Mouse (Mus musculus): ENCODE data around the gene Dyrk1b. TPM values are rescaled to one million over a fixed set of nuclear protein-coding genes. Genes with fewer than 3 reads are reported as not detected.
"Not testable (repeated sequence)": the region's sequence is repeated elsewhere in the genome, so short reads cannot be mapped to it uniquely, and the experiment has no call there.

The Dyrk1b gene
- polyA plus RNA-seq, 1 experiment from 2014 or later = 20.1 TPM

GRCm38 (mm10) chr7:28203207-28204108 is 24.2 kb downstream of the Dyrk1b start:
- Histone ChIP-seq H3K4me1 (ENCODE audit: control insufficient read depth, insufficient read depth, low read length) (no peaks in the 10 kb centered on the region), H3K4me3 (ENCODE audit: low read depth, low read length) (no peak overlapping the region), H3K36me3 (ENCODE audit: control insufficient read depth, insufficient read depth, low read length) (no peaks in the 10 kb centered on the region), H3K9ac (ENCODE audit: low read length) (no peak overlapping the region), H3K27me3 (ENCODE audit: control insufficient read depth, insufficient read depth, low read length) (no peaks in the 10 kb centered on the region), H3K27ac (replicated peaks; ENCODE audit: low read depth, low read length) (no peak overlapping the region), H3K9me3 (ENCODE audit: control insufficient read depth, low read length) (no peaks in the 10 kb centered on the region), H3K4me2 (ENCODE audit: low read depth, severe bottlenecking) (no peak overlapping the region)
- 62% methylated on average over 19 of the region's 19 CpGs for WGBS
- ATAC-seq (ENCODE audit: insufficient number of reproducible peaks, low FRiP score, low TSS enrichment, low read depth) (no peak; the same call in 1 of the 2 replicates), DNase-seq (ENCODE audit: low spot score) (peak; percentile 33)

GRCm38 (mm10) chr7:28206044-28206600 is 26.9 kb downstream of the Dyrk1b start:
- 58% methylated on average over 4 of the region's 4 CpGs for WGBS
- no peaks in the 10 kb centered on the region for H3K27me3 ChIP-seq (ENCODE audit: control insufficient read depth, insufficient read depth, low read length)
- DNase-seq (ENCODE audit: low spot score) (no peak), ATAC-seq (ENCODE audit: insufficient number of reproducible peaks, low FRiP score, low TSS enrichment, low read depth) (no peak)
- no peaks in the 10 kb centered on the region for H3K9me3 ChIP-seq (ENCODE audit: control insufficient read depth, low read length)
- no peak overlapping the region for H3K4me3 ChIP-seq (ENCODE audit: low read depth, low read length)
- no peaks in the 10 kb centered on the region for H3K4me1 ChIP-seq (ENCODE audit: control insufficient read depth, insufficient read depth, low read length)
- no peak overlapping the region for H3K9ac ChIP-seq (ENCODE audit: low read length)
- H3K36me3 ChIP-seq (ENCODE audit: control insufficient read depth, insufficient read depth, low read length) = no peaks in the 10 kb centered on the region
- no peak overlapping the region for H3K4me2 ChIP-seq (ENCODE audit: low read depth, severe bottlenecking)
- H3K27ac ChIP-seq (replicated peaks; ENCODE audit: low read depth, low read length) = no peak overlapping the region

- 0 out of 2 replicates have a peak overlapping the region, but pooled peaks have one; percentile 17 for H3K4me3 ChIP-seq (ENCODE audit: low read depth, low read length)
- no peaks in the 10 kb centered on the region for H3K9me3 ChIP-seq (ENCODE audit: control insufficient read depth, low read length)
- DNase-seq (ENCODE audit: low spot score) (no peak), ATAC-seq (ENCODE audit: insufficient number of reproducible peaks, low FRiP score, low TSS enrichment, low read depth) (no peak)
- H3K9ac ChIP-seq (ENCODE audit: low read length) = peak overlapping the region; percentile 38; the same call in 1 of the 2 replicates
- H3K4me2 ChIP-seq (ENCODE audit: low read depth, severe bottlenecking) = peak overlapping the region; percentile 45; the same call in 1 of the 2 replicates
- WGBS = 58% methylated on average over 12 of the region's 12 CpGs
- H3K27ac ChIP-seq (replicated peaks; ENCODE audit: low read depth, low read length) = no peak overlapping the region
- no peaks in the 10 kb centered on the region for H3K36me3 ChIP-seq (ENCODE audit: control insufficient read depth, insufficient read depth, low read length)
- no peaks in the 10 kb centered on the region for H3K4me1 ChIP-seq (ENCODE audit: control insufficient read depth, insufficient read depth, low read length)
- no peaks in the 10 kb centered on the region for H3K27me3 ChIP-seq (ENCODE audit: control insufficient read depth, insufficient read depth, low read length)
Measured at GRCm38 (mm10) chr7:28208396-28208987, 29.2 kb downstream of the Dyrk1b start.

- 55% methylated on average over 19 of the region's 19 CpGs for WGBS
- no peaks in the 10 kb centered on the region for H3K36me3 ChIP-seq (ENCODE audit: control insufficient read depth, insufficient read depth, low read length)
- 0 out of 2 replicates have a peak overlapping the region, but pooled peaks have one; percentile 17 for H3K4me3 ChIP-seq (ENCODE audit: low read depth, low read length)
- H3K9me3 ChIP-seq (ENCODE audit: control insufficient read depth, low read length) = no peaks in the 10 kb centered on the region
- no peak for ATAC-seq (ENCODE audit: insufficient number of reproducible peaks, low FRiP score, low TSS enrichment, low read depth)
- H3K9ac ChIP-seq (ENCODE audit: low read length) = peak overlapping the region; percentile 38; the same call in 1 of the 2 replicates
- peak; percentile 59 for DNase-seq (ENCODE audit: low spot score)
- H3K27ac ChIP-seq (replicated peaks; ENCODE audit: low read depth, low read length) = no peak overlapping the region
- peak overlapping the region; percentile 45; the same call in 1 of the 2 replicates for H3K4me2 ChIP-seq (ENCODE audit: low read depth, severe bottlenecking)
- H3K4me1 ChIP-seq (ENCODE audit: control insufficient read depth, insufficient read depth, low read length) = no peaks in the 10 kb centered on the region
- H3K27me3 ChIP-seq (ENCODE audit: control insufficient read depth, insufficient read depth, low read length) = no peaks in the 10 kb centered on the region
Measured at GRCm38 (mm10) chr7:28208988-28209508, 29.8 kb downstream of the Dyrk1b start.

GRCm38 (mm10) chr7:28210731-28211130 is 31.5 kb downstream of the Dyrk1b start:
- ATAC-seq (ENCODE audit: insufficient number of reproducible peaks, low FRiP score, low TSS enrichment, low read depth) = no peak
- H3K27me3 ChIP-seq (ENCODE audit: control insufficient read depth, insufficient read depth, low read length) = no peaks in the 10 kb centered on the region
- H3K27ac ChIP-seq (replicated peaks; ENCODE audit: low read depth, low read length) = no peak overlapping the region
- no peak overlapping the region for H3K4me2 ChIP-seq (ENCODE audit: low read depth, severe bottlenecking)
- no peaks in the 10 kb centered on the region for H3K4me1 ChIP-seq (ENCODE audit: control insufficient read depth, insufficient read depth, low read length)
- WGBS = 47% methylated on average over 5 of the region's 5 CpGs
- H3K36me3 ChIP-seq (ENCODE audit: control insufficient read depth, insufficient read depth, low read length) = no peaks in the 10 kb centered on the region
- no peak overlapping the region for H3K9ac ChIP-seq (ENCODE audit: low read length)
- H3K4me3 ChIP-seq (ENCODE audit: low read depth, low read length) = no peak overlapping the region
- DNase-seq (ENCODE audit: low spot score) = no peak
- no peaks in the 10 kb centered on the region for H3K9me3 ChIP-seq (ENCODE audit: control insufficient read depth, low read length)

GRCm38 (mm10) chr7:28214142-28214541 is 34.9 kb downstream of the Dyrk1b start:
- Histone ChIP-seq H3K4me3 (ENCODE audit: low read depth, low read length) (no peak overlapping the region), H3K9me3 (ENCODE audit: control insufficient read depth, low read length) (no peaks in the 10 kb centered on the region), H3K4me2 (ENCODE audit: low read depth, severe bottlenecking) (no peak overlapping the region), H3K27ac (replicated peaks; ENCODE audit: low read depth, low read length) (no peak overlapping the region), H3K36me3 (ENCODE audit: control insufficient read depth, insufficient read depth, low read length) (no peaks in the 10 kb centered on the region), H3K9ac (ENCODE audit: low read length) (no peak overlapping the region), H3K4me1 (ENCODE audit: control insufficient read depth, insufficient read depth, low read length) (no peaks in the 10 kb centered on the region), H3K27me3 (ENCODE audit: control insufficient read depth, insufficient read depth, low read length) (no peaks in the 10 kb centered on the region)
- DNase-seq (ENCODE audit: low spot score) = peak; percentile 66
- 32% methylated on average over 10 of the region's 10 CpGs for WGBS
- no peak for ATAC-seq (ENCODE audit: insufficient number of reproducible peaks, low FRiP score, low TSS enrichment, low read depth)

- H3K9me3 ChIP-seq (ENCODE audit: control insufficient read depth, low read length); H3K9ac ChIP-seq (ENCODE audit: low read length); H3K27me3 ChIP-seq (ENCODE audit: control insufficient read depth, insufficient read depth, low read length); H3K4me3 ChIP-seq (ENCODE audit: low read depth, low read length); H3K4me2 ChIP-seq (ENCODE audit: low read depth, severe bottlenecking); DNase-seq (ENCODE audit: low spot score); H3K27ac ChIP-seq (replicated peaks; ENCODE audit: low read depth, low read length); H3K4me1 ChIP-seq (ENCODE audit: control insufficient read depth, insufficient read depth, low read length); ATAC-seq (ENCODE audit: insufficient number of reproducible peaks, low FRiP score, low TSS enrichment, low read depth); H3K36me3 ChIP-seq (ENCODE audit: control insufficient read depth, insufficient read depth, low read length): not testable (repeated sequence)
- 95% methylated on average over 2 of the region's 2 CpGs for WGBS
Measured at GRCm38 (mm10) chr7:28215950-28216349, 36.7 kb downstream of the Dyrk1b start.

GRCm38 (mm10) chr7:28217811-28218210 is 38.5 kb downstream of the Dyrk1b start:
- not testable (repeated sequence) for H3K4me2 ChIP-seq (ENCODE audit: low read depth, severe bottlenecking); H3K9me3 ChIP-seq (ENCODE audit: control insufficient read depth, low read length); H3K27ac ChIP-seq (replicated peaks; ENCODE audit: low read depth, low read length); H3K9ac ChIP-seq (ENCODE audit: low read length); DNase-seq (ENCODE audit: low spot score); ATAC-seq (ENCODE audit: insufficient number of reproducible peaks, low FRiP score, low TSS enrichment, low read depth); H3K4me3 ChIP-seq (ENCODE audit: low read depth, low read length); H3K27me3 ChIP-seq (ENCODE audit: control insufficient read depth, insufficient read depth, low read length); H3K4me1 ChIP-seq (ENCODE audit: control insufficient read depth, insufficient read depth, low read length); H3K36me3 ChIP-seq (ENCODE audit: control insufficient read depth, insufficient read depth, low read length)
- WGBS = 93% methylated on average over 10 of the region's 13 CpGs
